Mouse (Mus musculus) ES-E14 (cell line): ENCODE measurements around the gene Gm49322.

Source experiments
- HCFC1 ChIP-seq: IDR thresholded peaks from 2 replicates; pipeline ENCODE4 v1.6.1; 2012; ENCODE audit warnings: low read length, inconsistent platforms, borderline replicate concordance; ENCODE audit not compliant: insufficient read depth
- ZC3H11A ChIP-seq: IDR thresholded peaks from 2 replicates; pipeline ENCODE4 v1.6.1; 2012; ENCODE audit warnings: low read depth, mild to moderate bottlenecking, inconsistent platforms, low read length, borderline replicate concordance
- ZNF384 ChIP-seq: IDR thresholded peaks from 2 replicates; pipeline ENCODE4 v1.6.1; 2012; ENCODE audit warnings: low read depth, low read length, inconsistent platforms

GRCm38 (mm10) chr10:80575925-80576324, 29.9 kb upstream of the Gm49322 start:
- no peak for TF ChIP-seq ZNF384
- TF ChIP-seq ZC3H11A = no peak
- TF ChIP-seq HCFC1 = no peak
